Mouse (Mus musculus): ENCODE measurements at regions not wholly inside any gene's neighbourhood (a gene's known extent, or its start where the extent isn't known, plus 50 kb on each side); places are given as distances from the start of the nearest gene placed in this dataset.

GRCm38 (mm10) chr12:105092730-105093440, 52.9 kb upstream of the Tcl1b2 start:
- H3K9ac ChIP-seq: no peak overlapping the region
- no peak overlapping the region for H3K4me3 ChIP-seq
- H3K4me1 ChIP-seq: peaks cover 14% of the 10 kb centered on the region
- no peak overlapping the region for H3K4me2 ChIP-seq (replicated peaks)
- peak; percentile 17; the same call in 1 of the 2 replicates for ATAC-seq (ENCODE audit: low FRiP score)
- H3K27me3 ChIP-seq: no peaks in the 10 kb centered on the region
- H3K9me3 ChIP-seq (replicated peaks): no peaks in the 10 kb centered on the region
- 58% methylated on average over 9 of the region's 9 CpGs for WGBS
- no peaks in the 10 kb centered on the region for H3K36me3 ChIP-seq
- H3K27ac ChIP-seq: peak overlapping the region; percentile 74

- Histone ChIP-seq H3K36me3 (no peaks in the 10 kb centered on the region), H3K27me3 (no peaks in the 10 kb centered on the region), H3K4me1 (peaks cover 14% of the 10 kb centered on the region), H3K4me2 (replicated peaks) (no peak overlapping the region), H3K27ac (peak overlapping the region; percentile 74), H3K4me3 (no peak overlapping the region), H3K9me3 (replicated peaks) (no peaks in the 10 kb centered on the region), H3K9ac (no peak overlapping the region)
- WGBS: 38% methylated on average over 6 of the region's 6 CpGs
- peak; percentile 92 for ATAC-seq (ENCODE audit: low FRiP score)
Measured at GRCm38 (mm10) chr12:105093509-105093908, 52.3 kb upstream of the Tcl1b2 start.

All from hindbrain, embryonic 12.5 days (tissue).